Mouse (Mus musculus) intestine, postnatal 0 days (tissue): ENCODE results near the gene Sptssa. TPM values are rescaled to one million over a fixed set of nuclear protein-coding genes. Genes with fewer than 3 reads are reported as not detected.

ENCODE experiments used
- ATAC-seq: fragments of 200-750 bp; cut with Nextera tagmentation; 2 replicates; pipeline ENCODE4 v1.8.0; 2017; ENCODE audit warnings: mild to moderate bottlenecking, moderate TSS enrichment, moderate library complexity
- H3K27ac ChIP-seq: fragments of 300-500 bp; sonication (generic); 2 replicates; pipeline ENCODE4 v1.5.1; 2014; ENCODE audit warnings: mild to moderate bottlenecking, low read depth, low read length, moderate library complexity
- H3K27me3 ChIP-seq: fragments of 300-500 bp; sonication (generic); replicated peaks from 2 replicates; pipeline ENCODE4 v1.6.1; 2014; ENCODE audit warnings: low read length, mixed read lengths; ENCODE audit not compliant: control insufficient read depth, insufficient read depth
- H3K36me3 ChIP-seq: fragments of 300-500 bp; sonication (generic); 2 replicates; pipeline ENCODE4 v1.6.1; 2014; ENCODE audit warnings: mild to moderate bottlenecking, moderate library complexity; ENCODE audit not compliant: control insufficient read depth, insufficient read depth
- H3K4me1 ChIP-seq: fragments of 300-500 bp; sonication (generic); replicated peaks from 2 replicates; pipeline ENCODE4 v1.6.1; 2014; ENCODE audit warnings: antibody characterized with exemption, low read length, mixed read lengths; ENCODE audit not compliant: control insufficient read depth, insufficient read depth
- H3K4me2 ChIP-seq: fragments of 300-500 bp; sonication (generic); replicated peaks from 2 replicates; pipeline ENCODE4 v1.6.1; 2014; ENCODE audit warnings: low read depth, mild to moderate bottlenecking, moderate library complexity
- H3K4me3 ChIP-seq: fragments of 300-500 bp; sonication (generic); 2 replicates; pipeline ENCODE4 v1.5.1; 2014; ENCODE audit warnings: low read depth, low read length
- H3K9ac ChIP-seq: fragments of 300-500 bp; sonication (generic); 2 replicates; pipeline ENCODE4 v1.6.1; 2014; ENCODE audit warnings: mild to moderate bottlenecking, low read depth, low read length
- H3K9me3 ChIP-seq: fragments of 300-500 bp; sonication (generic); 2 replicates; pipeline ENCODE4 v1.6.1; 2016; ENCODE audit warnings: mixed run types; ENCODE audit not compliant: control insufficient read depth
- CTCF ChIP-seq: sonication (generic); IDR thresholded peaks from 2 replicates; pipeline ENCODE4 v1.5.1; 2016; ENCODE audit warnings: low read depth, mild to moderate bottlenecking, control low read depth, antibody characterized with exemption, moderate library complexity
- whole genome bisulfite sequencing: fragments of 180-500 bp; shearing (Covaris S2); extraction: QIAGEN DNeasy Blood & Tissue Kit; methylation state at CpG from one replicate; pipeline ENCODE4 v1.1.7; 2014; 5-methylcytosine and 5-hydroxymethylcytosine counted together
- polyA plus RNA-seq: library from polyadenylated mRNA; unstranded; fragments of >200 nt; fragmentation: Nextera tagmentation; extraction: Ambion mirVana; gene quantifications from 2 replicates; pipeline ENCODE4 v1.2.1, GENCODE M21; 2015

Gene Sptssa
- polyA plus RNA-seq, 1 experiment from 2014 or later: 168 TPM

- Histone ChIP-seq H3K4me2 (peak overlapping the region; percentile 37), H3K36me3 (peaks cover 16% of the 10 kb centered on the region), H3K9me3 (no peaks in the 10 kb centered on the region), H3K4me3 (no peak overlapping the region), H3K27ac (peak overlapping the region; percentile 68), H3K4me1 (peaks cover 10% of the 10 kb centered on the region; the same call in 1 of the 2 replicates), H3K9ac (no peak overlapping the region; the same call in 1 of the 2 replicates), H3K27me3 (no peaks in the 10 kb centered on the region)
- no peak for TF ChIP-seq CTCF
- ATAC-seq: peak; percentile 57
- WGBS: 43% methylated on average over 12 of the region's 12 CpGs
Measured at GRCm38 (mm10) chr12:54652346-54652745, 4.0 kb downstream of the Sptssa start.

DNA sequence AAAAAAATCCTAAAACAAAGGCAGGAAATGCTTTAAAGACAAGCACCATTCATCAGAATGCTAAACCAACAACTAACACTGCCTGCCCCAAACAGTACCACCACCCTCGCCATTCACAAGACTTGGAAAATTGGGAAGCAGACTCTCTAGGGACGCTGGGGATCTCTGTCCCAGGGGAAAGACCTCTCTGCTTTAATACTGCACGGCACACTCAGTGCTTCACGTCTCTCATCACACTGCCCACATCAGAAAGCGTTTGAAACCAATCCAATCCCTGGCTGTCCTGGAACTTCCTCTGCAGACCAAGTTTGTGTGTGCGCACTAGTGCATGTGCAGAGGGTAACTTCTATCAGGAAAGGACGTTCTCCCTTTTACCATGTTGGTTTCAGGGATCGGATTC, 4.6 kb downstream of the Sptssa start:
- no peaks in the 10 kb centered on the region for H3K27me3 ChIP-seq
- no peak overlapping the region for H3K4me3 ChIP-seq
- no peak for TF ChIP-seq CTCF
- H3K9me3 ChIP-seq: no peaks in the 10 kb centered on the region
- peak overlapping the region; percentile 26; the same call in 1 of the 2 replicates for H3K9ac ChIP-seq
- peak overlapping the region; percentile 68 for H3K27ac ChIP-seq
- peak overlapping the region; percentile 37 for H3K4me2 ChIP-seq
- peaks cover 19% of the 10 kb centered on the region for H3K36me3 ChIP-seq
- peaks cover 10% of the 10 kb centered on the region; the same call in 1 of the 2 replicates for H3K4me1 ChIP-seq
- ATAC-seq: no peak
- WGBS: 49% methylated on average over 8 of the region's 8 CpGs

DNA sequence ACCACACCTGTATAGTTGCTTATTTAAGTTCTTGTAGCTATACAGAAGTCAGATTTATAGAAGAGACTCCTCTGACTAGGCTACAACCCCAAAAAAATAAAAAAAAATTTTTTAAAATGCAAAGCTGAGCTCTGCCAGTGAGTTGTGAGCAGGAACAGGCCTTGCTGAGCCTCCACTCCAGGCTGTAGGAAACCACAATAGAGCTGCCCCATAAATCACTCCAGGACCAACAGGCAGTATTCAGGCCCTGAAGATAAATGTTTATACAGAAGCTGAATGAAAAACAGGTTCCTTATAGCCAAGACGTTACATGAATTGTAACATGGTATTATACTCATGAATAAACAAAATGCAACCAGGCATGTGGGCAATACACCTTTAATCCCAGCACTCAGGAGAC, 5.2 kb downstream of the Sptssa start:
- Histone ChIP-seq H3K27ac (no peak overlapping the region), H3K27me3 (no peaks in the 10 kb centered on the region), H3K4me1 (peaks cover 10% of the 10 kb centered on the region; the same call in 1 of the 2 replicates), H3K4me2 (no peak overlapping the region), H3K4me3 (no peak overlapping the region), H3K36me3 (peaks cover 22% of the 10 kb centered on the region), H3K9me3 (no peaks in the 10 kb centered on the region), H3K9ac (no peak overlapping the region)
- WGBS: 33% methylated on average over 1 of the region's 1 CpGs
- TF ChIP-seq CTCF: no peak
- no peak for ATAC-seq

- H3K9me3 ChIP-seq: no peaks in the 10 kb centered on the region
- WGBS: 80% methylated on average over 2 of the region's 2 CpGs
- H3K27ac ChIP-seq: no peak overlapping the region
- no peak overlapping the region for H3K4me2 ChIP-seq
- ATAC-seq: no peak
- H3K27me3 ChIP-seq: no peaks in the 10 kb centered on the region
- no peak overlapping the region for H3K4me3 ChIP-seq
- no peak overlapping the region for H3K9ac ChIP-seq
- peaks cover 19% of the 10 kb centered on the region for H3K36me3 ChIP-seq
- TF ChIP-seq CTCF: peak; percentile 59
- no peaks in the 10 kb centered on the region for H3K4me1 ChIP-seq
Measured at GRCm38 (mm10) chr12:54644947-54645346, 11.4 kb downstream of the Sptssa start.

GRCm38 (mm10) chr12:54643320-54643892, 13.0 kb downstream of the Sptssa start:
- ATAC-seq: no peak
- Histone ChIP-seq H3K9ac (no peak overlapping the region), H3K4me3 (no peak overlapping the region), H3K9me3 (no peaks in the 10 kb centered on the region), H3K4me1 (no peaks in the 10 kb centered on the region), H3K4me2 (no peak overlapping the region), H3K27me3 (no peaks in the 10 kb centered on the region), H3K27ac (no peak overlapping the region), H3K36me3 (peaks cover 13% of the 10 kb centered on the region)
- TF ChIP-seq CTCF: no peak
- WGBS: 34% methylated on average over 5 of the region's 5 CpGs

DNA sequence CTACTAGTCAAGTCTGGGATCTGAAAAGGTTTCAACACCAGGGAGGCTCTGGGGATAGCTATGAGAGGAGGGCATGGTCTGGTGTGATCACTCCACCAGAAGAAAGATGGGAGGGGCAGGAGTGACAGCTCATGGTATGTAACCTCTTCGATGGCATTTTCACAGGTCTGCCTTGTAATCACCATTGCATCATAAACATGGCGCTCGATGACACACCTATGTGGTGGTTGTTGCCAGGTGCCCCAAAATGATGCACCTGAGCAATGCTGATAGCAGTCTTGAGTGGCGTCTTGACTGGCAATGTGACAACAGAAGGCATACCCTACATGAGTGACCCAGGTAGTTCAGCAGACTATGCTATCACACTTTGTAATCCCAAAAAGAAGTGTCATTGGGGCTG, 15.0 kb downstream of the Sptssa start:
- Histone ChIP-seq H3K4me3 (no peak overlapping the region), H3K4me1 (no peaks in the 10 kb centered on the region), H3K9me3 (no peaks in the 10 kb centered on the region), H3K9ac (no peak overlapping the region), H3K27me3 (no peaks in the 10 kb centered on the region), H3K4me2 (no peak overlapping the region), H3K36me3 (no peaks in the 10 kb centered on the region), H3K27ac (no peak overlapping the region)
- ATAC-seq: no peak
- 86% methylated on average over 4 of the region's 4 CpGs for WGBS
- no peak for TF ChIP-seq CTCF

- no peak for TF ChIP-seq CTCF
- no peaks in the 10 kb centered on the region for H3K36me3 ChIP-seq
- H3K4me2 ChIP-seq: no peak overlapping the region
- 78% methylated on average over 6 of the region's 6 CpGs for WGBS
- no peaks in the 10 kb centered on the region for H3K4me1 ChIP-seq
- no peaks in the 10 kb centered on the region for H3K27me3 ChIP-seq
- ATAC-seq: peak; percentile 10; the same call in 1 of the 2 replicates
- H3K9me3 ChIP-seq: no peaks in the 10 kb centered on the region
- H3K4me3 ChIP-seq: no peak overlapping the region
- H3K27ac ChIP-seq: peak overlapping the region; percentile 21; the same call in 1 of the 2 replicates
- H3K9ac ChIP-seq: no peak overlapping the region
Measured at GRCm38 (mm10) chr12:54640259-54640658, 16.1 kb downstream of the Sptssa start.
